Mouse (Mus musculus) CH12.LX (cell line): ENCODE measurements at regions not wholly inside any gene's neighbourhood (a gene's known extent, or its start where the extent isn't known, plus 50 kb on each side); places are given as distances from the start of the nearest gene placed in this dataset.

Experiments used
- DNase-seq: peaks from one replicate; pipeline ENCODE4 v3.0.0-alpha.2; 2013; ENCODE audit errors: extremely low read depth
- H3K27ac ChIP-seq: 2 replicates; pipeline ENCODE4 v1.5.1; 2012; ENCODE audit warnings: low read depth, mild to moderate bottlenecking, control low read depth, moderate library complexity; ENCODE audit not compliant: insufficient read depth
- H3K27me3 ChIP-seq: replicated peaks from 2 replicates; pipeline ENCODE3; 2012; ENCODE audit warnings: inconsistent platforms
- H3K36me3 ChIP-seq, 2 experiments: replicated peaks in 1 of 2; 2 replicates each; pipeline versions ENCODE3 to v1.6.1; 2012; ENCODE audit warnings: inconsistent platforms in 1 of 2, low read length in 1 of 2, mild to moderate bottlenecking in 1 of 2, mixed read lengths in 1 of 2, moderate library complexity in 1 of 2; ENCODE audit not compliant: control insufficient read depth in 1 of 2, insufficient read depth in 1 of 2
- H3K4me1 ChIP-seq, 2 experiments: 2 replicates each; pipeline ENCODE4 v1.6.1; 2012; ENCODE audit warnings: inconsistent platforms in 1 of 2, moderate library complexity in 1 of 2; ENCODE audit not compliant: insufficient read depth in 2 of 2, control insufficient read depth in 1 of 2
- H3K4me2 ChIP-seq: 2 replicates; pipeline ENCODE4 v1.6.1; 2012; ENCODE audit warnings: low read depth, mild to moderate bottlenecking, control low read depth; ENCODE audit not compliant: poor library complexity, insufficient read depth, severe bottlenecking
- H3K4me3 ChIP-seq, 3 experiments: fragments of 150-350 bp in 1 of 3; sonication (generic) in 1 of 3; replicated peaks in 1 of 3; 2 replicates each; pipeline versions ENCODE3 to v1.5.1; 2011 to 2012; ENCODE audit warnings: low read depth in 2 of 3, low read length in 2 of 3, mild to moderate bottlenecking in 2 of 3, moderate library complexity in 2 of 3, control low read depth in 1 of 3, improper control_type of control experiment in 1 of 3, inconsistent platforms in 1 of 3, mixed read lengths in 1 of 3; ENCODE audit not compliant: poor library complexity in 1 of 3
- H3K79me2 ChIP-seq: replicated peaks from 2 replicates; pipeline ENCODE4 v1.6.1; 2012; ENCODE audit warnings: mild to moderate bottlenecking, moderate library complexity; ENCODE audit not compliant: control insufficient read depth, poor library complexity, insufficient read depth, severe bottlenecking; ENCODE audit errors: extremely low read depth
- H3K9ac ChIP-seq: 2 replicates; pipeline ENCODE4 v1.6.1; 2012; ENCODE audit warnings: low read depth, mild to moderate bottlenecking, control low read depth, moderate library complexity; ENCODE audit not compliant: insufficient read depth
- H3K9me3 ChIP-seq: replicated peaks from 2 replicates; pipeline ENCODE3; 2012; ENCODE audit warnings: low read length, inconsistent platforms, mixed read lengths
- BHLHE40 ChIP-seq: IDR thresholded peaks from 2 replicates; pipeline ENCODE4 v1.6.1; 2011; ENCODE audit warnings: mild to moderate bottlenecking, low read depth, low read length, improper control_type of control experiment
- CHD1 ChIP-seq: IDR thresholded peaks from 2 replicates; pipeline ENCODE4 v1.6.1; 2012; ENCODE audit warnings: low read depth, low read length, improper control_type of control experiment, inconsistent platforms
- CTCF ChIP-seq, 2 experiments: IDR thresholded peaks in 1 of 2; conservative IDR thresholded peaks in 1 of 2; 2 replicates each; pipeline ENCODE4 v1.5.1; 2011 to 2012; ENCODE audit warnings: low read depth in 2 of 2, low read length in 2 of 2, improper control_type of control experiment in 1 of 2, inconsistent platforms in 1 of 2, mild to moderate bottlenecking in 1 of 2, moderate library complexity in 1 of 2
- EP300 ChIP-seq: IDR thresholded peaks from 2 replicates; pipeline ENCODE4 v1.6.1; 2011; ENCODE audit warnings: low read length, improper control_type of control experiment
- IRF4 ChIP-seq: IDR thresholded peaks from 2 replicates; pipeline ENCODE4 v1.6.1; 2014; ENCODE audit warnings: low read depth, mild to moderate bottlenecking, inconsistent platforms, low read length, improper control_type of control experiment
- JUND ChIP-seq: conservative IDR thresholded peaks from 2 replicates; pipeline ENCODE4 v1.6.1; 2011; ENCODE audit warnings: low read depth, low read length, improper control_type of control experiment
- MAZ ChIP-seq: IDR thresholded peaks from 2 replicates; pipeline ENCODE4 v1.6.1; 2012; ENCODE audit warnings: low read depth, mild to moderate bottlenecking, inconsistent platforms, low read length, improper control_type of control experiment, moderate library complexity
- MYC ChIP-seq: IDR thresholded peaks from 2 replicates; pipeline ENCODE4 v1.6.1; 2011; ENCODE audit warnings: low read depth, mild to moderate bottlenecking, improper control_type of control experiment, low read length
- NRF1 ChIP-seq: IDR thresholded peaks from 2 replicates; pipeline ENCODE4 v1.6.1; 2014; ENCODE audit warnings: low read depth, mild to moderate bottlenecking, inconsistent platforms, low read length, improper control_type of control experiment, moderate library complexity
- PAX5 ChIP-seq: IDR thresholded peaks from 2 replicates; pipeline ENCODE4 v1.6.1; 2012; ENCODE audit warnings: low read length, inconsistent platforms, mixed read lengths
- POLR2A ChIP-seq: IDR thresholded peaks from 2 replicates; pipeline ENCODE4 v1.6.1; 2011; ENCODE audit warnings: low read depth, mild to moderate bottlenecking, improper control_type of control experiment, low read length
- POLR2AphosphoS2 ChIP-seq: IDR thresholded peaks from 2 replicates; pipeline ENCODE4 v1.6.1; 2011; ENCODE audit warnings: low read depth, low read length, improper control_type of control experiment
- RCOR1 ChIP-seq: conservative IDR thresholded peaks from 2 replicates; pipeline ENCODE4 v1.6.1; 2012; ENCODE audit warnings: low read depth, mild to moderate bottlenecking, inconsistent platforms, low read length, improper control_type of control experiment
- TBP ChIP-seq: conservative IDR thresholded peaks from 2 replicates; pipeline ENCODE4 v1.6.1; 2011; ENCODE audit warnings: low read depth, low read length, improper control_type of control experiment
- UBTF ChIP-seq: IDR thresholded peaks from 2 replicates; pipeline ENCODE4 v1.6.1; 2012; ENCODE audit warnings: low read depth, mild to moderate bottlenecking, inconsistent platforms, low read length, improper control_type of control experiment, moderate library complexity
- USF2 ChIP-seq: conservative IDR thresholded peaks from 2 replicates; pipeline ENCODE4 v1.6.1; 2011; ENCODE audit warnings: low read depth, low read length, improper control_type of control experiment
- ZC3H11A ChIP-seq: IDR thresholded peaks from 2 replicates; pipeline ENCODE4 v1.6.1; 2012; ENCODE audit warnings: low read depth, mild to moderate bottlenecking, inconsistent platforms, low read length, improper control_type of control experiment
- ZMIZ1 ChIP-seq: IDR thresholded peaks from 2 replicates; pipeline ENCODE4 v1.6.1; 2012; ENCODE audit warnings: low read depth, mild to moderate bottlenecking, inconsistent platforms, low read length, improper control_type of control experiment
- ZNF384 ChIP-seq: IDR thresholded peaks from 2 replicates; pipeline ENCODE4 v1.6.1; 2012; ENCODE audit warnings: low read depth, low read length, improper control_type of control experiment, inconsistent platforms
- dilution Hi-C: fragments of 300-500 bp; cut with MboI; formaldehyde crosslinking; loops from 2 replicates; pipeline ENCODE4 v1.14.3; 2020; ENCODE audit warnings: low sequenced_read_pairs; ENCODE audit not compliant: extremely low pct_unique_long_range_greater_than_20kb, extremely low pct_ligation_motif_present
- in situ Hi-C: fragments of 300-500 bp; cut with MboI; formaldehyde crosslinking; loops from 3 replicates; pipeline ENCODE4 v1.14.3; 2019; ENCODE audit warnings: low sequenced_read_pairs, low pct_ligation_motif_present, low pct_unique_long_range_greater_than_20kb, mixed read lengths

DNA sequence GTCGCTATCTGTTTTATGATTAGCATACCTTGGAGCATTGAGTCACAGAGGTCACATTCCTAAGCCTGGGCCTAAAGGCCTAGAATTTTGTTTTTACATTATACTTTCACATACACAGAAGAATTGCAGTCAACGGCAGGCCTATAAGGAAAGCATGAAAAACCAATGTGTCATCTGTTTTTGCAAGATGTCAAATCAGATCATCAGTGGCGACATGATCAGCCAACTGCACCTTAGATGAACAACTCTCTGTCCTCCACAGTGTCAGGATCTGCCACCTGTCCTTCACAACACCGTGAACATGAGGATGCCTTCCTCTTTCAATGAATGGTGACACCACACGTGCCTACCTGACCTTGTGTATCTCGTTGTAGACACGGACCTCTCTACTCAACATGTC, 66.5 kb upstream of the Klf12 start:
- Histone ChIP-seq H3K4me3 (no peak overlapping the region), H3K9me3 (no peaks in the 10 kb centered on the region), H3K27ac (no peak overlapping the region), H3K27me3 (no peaks in the 10 kb centered on the region), H3K79me2 (no peaks in the 10 kb centered on the region), H3K4me1 (no peaks in the 10 kb centered on the region; a peak in 1 of 4 replicates), H3K36me3 (no peaks in the 10 kb centered on the region), H3K4me2 (no peak overlapping the region), H3K9ac (no peak overlapping the region)
- TF ChIP-seq RCOR1 (no peak), IRF4 (no peak), POLR2AphosphoS2 (no peak), USF2 (no peak), NRF1 (no peak), POLR2A (no peak), JUND (no peak), UBTF (no peak)
- dilution Hi-C loops (no loop called here), in situ Hi-C loops (no loop called here)
- no peak for DNase-seq

DNA sequence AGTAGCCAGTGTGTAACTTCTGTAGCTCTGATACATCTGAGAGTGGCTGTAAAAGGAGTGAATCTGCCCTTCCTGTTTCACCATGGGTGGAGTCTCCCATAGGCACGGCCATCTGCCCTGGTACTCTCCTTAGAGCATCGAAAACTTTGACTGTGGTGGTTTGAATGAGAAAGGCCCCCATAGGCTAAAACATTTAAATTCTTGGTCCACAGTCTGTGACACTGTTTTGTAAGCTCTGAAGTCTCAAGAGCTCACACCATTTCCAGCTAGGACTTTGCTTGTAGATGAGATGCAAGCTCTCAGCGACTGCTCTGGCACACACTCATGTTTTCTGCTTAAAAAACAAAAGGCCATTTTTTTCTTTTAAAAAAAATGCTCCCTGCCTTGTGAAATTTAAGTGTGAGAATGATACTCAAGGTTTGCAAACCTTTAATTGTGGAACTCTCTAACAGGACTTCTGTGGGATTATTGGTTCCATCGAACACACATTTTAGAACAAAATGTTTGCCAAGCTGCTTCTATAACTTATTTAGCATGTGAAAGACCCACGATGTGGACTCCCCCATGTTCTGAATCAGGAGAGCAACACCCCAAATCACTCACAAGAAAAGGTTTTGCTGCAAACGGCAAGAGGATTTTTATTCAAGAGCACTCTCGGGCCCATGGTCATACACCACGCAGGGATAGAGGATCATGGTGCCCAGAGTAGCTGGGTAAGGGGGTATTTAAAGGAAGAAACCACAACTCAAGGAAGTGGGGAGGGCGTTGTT, 65.7 kb upstream of the Klf12 start:
- no peak overlapping the region for H3K4me2 ChIP-seq
- dilution Hi-C loops (no loop called here), in situ Hi-C loops (no loop called here)
- no peaks in the 10 kb centered on the region for H3K79me2 ChIP-seq
- H3K9me3 ChIP-seq = no peaks in the 10 kb centered on the region
- no peak for DNase-seq
- no peak overlapping the region for H3K9ac ChIP-seq
- H3K36me3 ChIP-seq = no peaks in the 10 kb centered on the region
- no peaks in the 10 kb centered on the region; a peak in 1 of 4 replicates for H3K4me1 ChIP-seq
- H3K4me3 ChIP-seq = no peak overlapping the region
- no peaks in the 10 kb centered on the region for H3K27me3 ChIP-seq
- no peak overlapping the region for H3K27ac ChIP-seq
- no peak for TF ChIP-seq TBP
- TF ChIP-seq ZMIZ1 = no peak
- TF ChIP-seq NRF1 = no peak
- no peak for TF ChIP-seq JUND

- no peaks in the 10 kb centered on the region for H3K27me3 ChIP-seq
- no peak overlapping the region for H3K4me3 ChIP-seq
- H3K9me3 ChIP-seq = no peaks in the 10 kb centered on the region
- H3K4me1 ChIP-seq = no peaks in the 10 kb centered on the region; a peak in 1 of 4 replicates
- DNase-seq = no peak
- in situ Hi-C loops = loop anchor here (25.0 kb wide), 1 partner anchor 1089 kb away; no protein-coding TSS in a partner anchor
- H3K9ac ChIP-seq = no peak overlapping the region
- H3K36me3 ChIP-seq = no peaks in the 10 kb centered on the region
- no peak overlapping the region for H3K27ac ChIP-seq
- no peak overlapping the region for H3K4me2 ChIP-seq
- TF ChIP-seq PAX5 = no peak
- TF ChIP-seq ZC3H11A = no peak
- no peak for TF ChIP-seq MYC
- no peak for TF ChIP-seq ZNF384
- no peak for TF ChIP-seq MAZ
- no peak for TF ChIP-seq CHD1
- no peak for TF ChIP-seq CTCF (conservative IDR thresholded peaks at IDR 0.05 in 1 of 2, IDR thresholded peaks at IDR 0.05 in 1 of 2; ENCODE audit: low read depth in 2 of 2, low read length in 2 of 2)
- TF ChIP-seq POLR2AphosphoS2 = no peak
- TF ChIP-seq BHLHE40 = no peak
- no peak for TF ChIP-seq EP300
- TF ChIP-seq USF2 = no peak
- H3K79me2 ChIP-seq = no peaks in the 10 kb centered on the region
- dilution Hi-C loops = no loop called here
Observed at GRCm38 (mm10) chr14:100348336-100349164, 64.1 kb upstream of the Klf12 start.
